Mouse (Mus musculus): Measurements from ENCODE around the gene Rap1gds1. TPM values are rescaled to one million over a fixed set of nuclear protein-coding genes. Genes with fewer than 3 reads are reported as not detected.

Gene Rap1gds1
- 82.1 TPM for polyA plus RNA-seq (2021)

GRCm38 (mm10) chr3:139074484-139075211 is at the start of gene Rap1gds1:
Gene Rap1gds1 (minus strand): TSS chr3:139075201.
- POLR2A ChIA-PET: interaction anchor here (1.1 kb wide), 1 partner anchor 92 kb away, joined by 3 read pairs; no protein-coding TSS in a partner anchor
- no peaks in the 10 kb centered on the region for H3K27me3 ChIP-seq
- CTCF ChIA-PET: no interaction called here
- in situ Hi-C loops (cut with MboI; ENCODE audit: low pct_unique_long_range_greater_than_20kb): loop anchor here (5.0 to 10.0 kb wide), 2 partner anchors 118 to 330 kb away; partner anchors contain the start of gene Tspan5
- ATAC-seq (peak; percentile 64), DNase-seq (ENCODE audit: low read depth, low spot score) (peak; percentile 22)
- TF ChIP-seq CTCF (IDR thresholded peaks at IDR 0.05): no peak

- ChIA-PET CTCF (interaction anchor here (0.5 to 2.1 kb wide), 5 partner anchors 9 to 18 kb away, joined by 3 to 8 read pairs (median 4); no protein-coding TSS in a partner anchor), POLR2A (interaction anchor here (0.8 kb wide), 1 partner anchor 18 kb away, joined by 5 read pairs; no protein-coding TSS in a partner anchor)
- no peak for TF ChIP-seq CTCF (IDR thresholded peaks at IDR 0.05)
- no peak for ATAC-seq
- no peak for DNase-seq (ENCODE audit: low read depth, low spot score)
- in situ Hi-C loops (cut with MboI; ENCODE audit: low pct_unique_long_range_greater_than_20kb): no loop called here
- peaks cover 3% of the 10 kb centered on the region for H3K27me3 ChIP-seq
Observed at GRCm38 (mm10) chr3:139118446-139118845, 43.4 kb upstream of the Rap1gds1 start.

- TF ChIP-seq CTCF (IDR thresholded peaks at IDR 0.05): no peak
- ChIA-PET CTCF (interaction anchor here (1.2 to 2.1 kb wide), 2 partner anchors 12 to 19 kb away, joined by 4 to 5 read pairs; no protein-coding TSS in a partner anchor), POLR2A (no interaction called here)
- H3K27me3 ChIP-seq: peaks cover 3% of the 10 kb centered on the region
- DNase-seq (ENCODE audit: low read depth, low spot score) (no peak), ATAC-seq (no peak)
- in situ Hi-C loops (cut with MboI; ENCODE audit: low pct_unique_long_range_greater_than_20kb): no loop called here
Observed at GRCm38 (mm10) chr3:139116733-139117337, 41.8 kb upstream of the Rap1gds1 start.

- DNase-seq (ENCODE audit: low read depth, low spot score) (no peak), ATAC-seq (no peak)
- in situ Hi-C loops (cut with MboI; ENCODE audit: low pct_unique_long_range_greater_than_20kb): no loop called here
- no peaks in the 10 kb centered on the region for H3K27me3 ChIP-seq
- ChIA-PET CTCF (interaction anchor here (1.2 kb wide), 1 partner anchor 25 kb away, joined by 3 read pairs; no protein-coding TSS in a partner anchor), POLR2A (no interaction called here)
- TF ChIP-seq CTCF (IDR thresholded peaks at IDR 0.05): no peak
Observed at GRCm38 (mm10) chr3:139112335-139112973, 37.5 kb upstream of the Rap1gds1 start.

GRCm38 (mm10) chr3:139111877-139112276 is 36.9 kb upstream of the Rap1gds1 start:
- ChIA-PET CTCF (interaction anchor here (1.2 kb wide), 1 partner anchor 25 kb away, joined by 3 read pairs; no protein-coding TSS in a partner anchor), POLR2A (no interaction called here)
- in situ Hi-C loops (cut with MboI; ENCODE audit: low pct_unique_long_range_greater_than_20kb): no loop called here
- no peaks in the 10 kb centered on the region for H3K27me3 ChIP-seq
- no peak for ATAC-seq
- DNase-seq (ENCODE audit: low read depth, low spot score): no peak
- no peak for TF ChIP-seq CTCF (IDR thresholded peaks at IDR 0.05)

- TF ChIP-seq CTCF (IDR thresholded peaks at IDR 0.05): peak; percentile 7
- in situ Hi-C loops (cut with MboI; ENCODE audit: low pct_unique_long_range_greater_than_20kb): no loop called here
- ChIA-PET CTCF (interaction anchor here (1.1 to 1.8 kb wide), 2 partner anchors 17 to 25 kb away, joined by 3 to 4 read pairs; no protein-coding TSS in a partner anchor), POLR2A (interaction anchor here (0.7 kb wide), 1 partner anchor 97 kb away, joined by 3 read pairs; no protein-coding TSS in a partner anchor)
- DNase-seq (ENCODE audit: low read depth, low spot score) (peak; percentile 96), ATAC-seq (peak; percentile 98)
- H3K27me3 ChIP-seq: no peaks in the 10 kb centered on the region
Observed at GRCm38 (mm10) chr3:139108176-139108575, 33.2 kb upstream of the Rap1gds1 start.

- ChIA-PET POLR2A (no interaction called here), CTCF (no interaction called here)
- in situ Hi-C loops (cut with MboI; ENCODE audit: low pct_unique_long_range_greater_than_20kb): no loop called here
- DNase-seq (ENCODE audit: low read depth, low spot score) (no peak), ATAC-seq (no peak)
- TF ChIP-seq CTCF (IDR thresholded peaks at IDR 0.05): no peak
- no peaks in the 10 kb centered on the region for H3K27me3 ChIP-seq
Observed at GRCm38 (mm10) chr3:139103914-139104313, 28.9 kb upstream of the Rap1gds1 start.

GRCm38 (mm10) chr3:139103346-139103745 is 28.3 kb upstream of the Rap1gds1 start:
- DNase-seq (ENCODE audit: low read depth, low spot score): no peak
- ChIA-PET CTCF (no interaction called here), POLR2A (interaction anchor here (0.6 kb wide), 1 partner anchor 62 kb away, joined by 6 read pairs; no protein-coding TSS in a partner anchor)
- ATAC-seq: no peak
- H3K27me3 ChIP-seq: no peaks in the 10 kb centered on the region
- in situ Hi-C loops (cut with MboI; ENCODE audit: low pct_unique_long_range_greater_than_20kb): no loop called here
- TF ChIP-seq CTCF (IDR thresholded peaks at IDR 0.05): no peak

- DNase-seq (ENCODE audit: low read depth, low spot score) (no peak), ATAC-seq (no peak)
- in situ Hi-C loops (cut with MboI; ENCODE audit: low pct_unique_long_range_greater_than_20kb): no loop called here
- POLR2A ChIA-PET: no interaction called here
- no peak for TF ChIP-seq CTCF (IDR thresholded peaks at IDR 0.05)
- H3K27me3 ChIP-seq: no peaks in the 10 kb centered on the region
- CTCF ChIA-PET: no interaction called here
Observed at GRCm38 (mm10) chr3:139101941-139102340, 26.9 kb upstream of the Rap1gds1 start.

GRCm38 (mm10) chr3:139099284-139099683 is 24.3 kb upstream of the Rap1gds1 start:
- CTCF ChIA-PET: no interaction called here
- POLR2A ChIA-PET: no interaction called here
- TF ChIP-seq CTCF (IDR thresholded peaks at IDR 0.05): no peak
- ATAC-seq (no peak), DNase-seq (ENCODE audit: low read depth, low spot score) (no peak)
- no peaks in the 10 kb centered on the region for H3K27me3 ChIP-seq
- in situ Hi-C loops (cut with MboI; ENCODE audit: low pct_unique_long_range_greater_than_20kb): no loop called here
